Mouse (Mus musculus) kidney, postnatal 0 days (tissue): ENCODE results near the gene Sh2d4b. TPM values are rescaled to one million over a fixed set of nuclear protein-coding genes. Genes with fewer than 3 reads are reported as not detected.

Source experiments
- ATAC-seq: fragments of 200-750 bp; cut with Nextera tagmentation; replicated peaks from 2 replicates; pipeline ENCODE4 v1.8.0; 2017; ENCODE audit warnings: low read depth, moderate number of reproducible peaks, moderate TSS enrichment, moderate library complexity; ENCODE audit not compliant: low FRiP score
- DNase-seq: peaks from one replicate; pipeline ENCODE4 v3.0.0-alpha.2; 2016; ENCODE audit warnings: low spot score
- H3K27ac ChIP-seq: fragments of 300-500 bp; sonication (generic); 2 replicates; pipeline ENCODE4 v1.5.1; 2014; ENCODE audit warnings: mild to moderate bottlenecking
- H3K27me3 ChIP-seq: fragments of 300-500 bp; sonication (generic); 2 replicates; pipeline ENCODE4 v1.6.1; 2014; ENCODE audit warnings: low read length, mixed read lengths; ENCODE audit not compliant: insufficient read depth
- H3K36me3 ChIP-seq: fragments of 300-500 bp; sonication (generic); 2 replicates; pipeline ENCODE4 v1.6.1; 2014; ENCODE audit warnings: low read length, mixed read lengths; ENCODE audit not compliant: insufficient read depth
- H3K4me1 ChIP-seq: fragments of 300-500 bp; sonication (generic); replicated peaks from 2 replicates; pipeline ENCODE4 v1.6.1; 2014; ENCODE audit warnings: antibody characterized with exemption, low read length, mixed read lengths; ENCODE audit not compliant: insufficient read depth
- H3K4me2 ChIP-seq: fragments of 300-500 bp; sonication (generic); 2 replicates; pipeline ENCODE4 v1.6.1; 2014; ENCODE audit warnings: mild to moderate bottlenecking, low read length, moderate library complexity, mixed read lengths
- H3K4me3 ChIP-seq: fragments of 300-500 bp; sonication (generic); replicated peaks from 2 replicates; pipeline ENCODE4 v1.5.1; 2014; ENCODE audit warnings: low read depth, low read length
- H3K9ac ChIP-seq: fragments of 300-500 bp; sonication (generic); 2 replicates; pipeline ENCODE4 v1.6.1; 2014; ENCODE audit warnings: low read depth, low read length
- H3K9me3 ChIP-seq: fragments of 300-500 bp; sonication (generic); replicated peaks from 2 replicates; pipeline ENCODE4 v1.6.1; 2016; ENCODE audit warnings: low read length, inconsistent platforms, mixed read lengths
- CTCF ChIP-seq: IDR thresholded peaks from 2 replicates; pipeline ENCODE4 v1.5.1; 2016; ENCODE audit warnings: antibody characterized with exemption, low read depth, mild to moderate bottlenecking, moderate library complexity
- WGBS: fragments of 180-500 bp; shearing (Covaris S2); extraction: QIAGEN DNeasy Blood & Tissue Kit; methylation state at CpG from one replicate; pipeline ENCODE4 v1.1.7; 2014; 5-methylcytosine and 5-hydroxymethylcytosine counted together
- polyA plus RNA-seq: library from polyadenylated mRNA; unstranded; fragments of >200 nt; fragmentation: Nextera tagmentation; extraction: Ambion mirVana; gene quantifications from 2 replicates; pipeline ENCODE4 v1.2.1, GENCODE M21; 2015

The Sh2d4b gene
- polyA plus RNA-seq, 1 experiment from 2014 or later: 0.72 TPM

DNA sequence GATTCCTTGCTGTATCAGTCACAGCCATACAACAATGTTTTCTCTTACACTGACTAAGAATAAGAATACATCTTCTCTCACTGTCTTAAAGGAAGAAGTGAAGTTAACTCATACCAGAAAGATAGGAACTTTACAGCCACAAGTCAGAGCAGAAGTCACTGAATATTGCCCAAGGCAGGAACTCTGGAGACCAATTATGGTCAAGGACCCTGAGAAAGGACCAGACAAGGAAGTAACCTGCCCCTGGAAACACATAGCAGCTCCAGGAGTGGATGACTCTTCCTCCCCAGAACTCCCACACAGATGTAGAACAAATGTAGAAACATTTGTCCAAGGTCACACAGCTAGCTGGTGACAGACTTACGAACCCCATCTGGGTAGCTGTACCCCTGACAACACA, 28.2 kb upstream of the Sh2d4b start:
- Histone ChIP-seq H3K4me2 (no peak overlapping the region), H3K9me3 (no peaks in the 10 kb centered on the region), H3K9ac (no peak overlapping the region), H3K4me1 (peaks cover 10% of the 10 kb centered on the region; the same call in 1 of the 2 replicates), H3K36me3 (no peaks in the 10 kb centered on the region), H3K4me3 (no peak overlapping the region), H3K27me3 (no peaks in the 10 kb centered on the region), H3K27ac (no peak overlapping the region)
- TF ChIP-seq CTCF: no peak
- ATAC-seq: no peak
- WGBS: 76% methylated on average over 1 of the region's 1 CpGs
- DNase-seq: no peak

DNA sequence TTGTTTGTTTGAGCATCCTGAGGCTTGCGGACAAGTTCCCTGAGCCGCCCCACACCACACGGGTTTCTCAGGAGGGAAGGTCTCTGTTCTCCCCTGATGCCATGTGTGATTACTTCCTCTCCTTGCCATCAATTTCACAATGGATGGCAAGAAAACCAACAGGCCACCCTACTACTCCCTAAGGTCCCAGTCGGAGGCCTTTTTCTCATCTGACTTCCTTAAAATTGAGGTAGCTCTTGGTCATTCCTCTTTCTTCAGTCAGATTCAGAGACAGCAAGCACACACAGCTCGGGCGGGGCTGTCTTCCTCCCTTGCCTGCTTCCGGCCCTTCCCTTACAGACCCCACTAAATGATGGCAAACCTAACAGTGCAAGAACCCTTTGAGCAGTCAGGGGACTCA, 26.5 kb upstream of the Sh2d4b start:
- ATAC-seq (no peak), DNase-seq (no peak)
- TF ChIP-seq CTCF: no peak
- no peaks in the 10 kb centered on the region for H3K9me3 ChIP-seq
- 0 out of 2 replicates have a peak, but pooled peaks cover 10% of the 10 kb centered on the region for H3K36me3 ChIP-seq
- H3K27ac ChIP-seq: no peak overlapping the region
- H3K4me3 ChIP-seq: no peak overlapping the region
- H3K4me2 ChIP-seq: no peak overlapping the region
- H3K4me1 ChIP-seq: peaks cover 13% of the 10 kb centered on the region
- no peak overlapping the region for H3K9ac ChIP-seq
- H3K27me3 ChIP-seq: no peaks in the 10 kb centered on the region
- WGBS: 83% methylated on average over 7 of the region's 7 CpGs

DNA sequence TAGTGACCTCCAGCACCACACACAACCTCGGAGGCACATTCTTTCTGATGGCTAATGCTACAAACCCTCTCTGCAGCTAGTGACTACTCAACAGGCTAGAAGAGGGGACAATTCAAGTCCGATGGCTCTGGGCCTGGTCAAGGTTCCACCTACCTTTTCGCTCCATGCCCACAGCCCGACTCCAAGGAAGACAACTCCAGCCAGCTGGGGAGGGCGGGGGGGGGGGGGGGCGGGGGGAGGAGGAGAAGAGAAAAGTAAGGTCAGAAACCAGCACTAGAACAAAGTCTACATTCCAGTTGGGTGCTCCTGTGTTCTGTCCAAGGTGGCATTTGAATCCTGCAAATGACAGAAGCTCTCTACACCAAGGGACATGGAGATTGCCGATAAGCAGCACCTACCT, 25.4 kb upstream of the Sh2d4b start:
- peak overlapping the region; percentile 61; the same call in 1 of the 2 replicates for H3K27ac ChIP-seq
- 49% methylated on average over 7 of the region's 7 CpGs for WGBS

DNA sequence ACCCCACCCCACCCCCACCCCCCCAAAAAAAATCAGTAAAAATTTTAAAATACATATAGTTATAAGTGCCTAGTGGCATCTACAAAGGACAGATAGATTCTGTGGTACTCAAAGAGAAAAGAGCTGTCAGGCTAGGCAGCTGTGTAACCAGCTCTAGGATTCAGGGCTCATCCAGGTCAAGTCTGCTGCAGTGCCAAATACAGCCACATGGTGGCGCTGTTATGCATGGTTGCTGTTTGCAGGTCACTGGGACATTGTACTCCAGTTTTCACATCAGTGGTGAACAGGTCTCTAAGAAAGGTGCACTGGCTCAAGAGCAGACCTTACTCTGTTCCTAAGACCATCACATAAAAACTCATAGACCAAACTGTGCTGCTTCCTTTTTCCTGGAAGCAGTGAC, 24.6 kb upstream of the Sh2d4b start:
- WGBS: 0% methylated on average over 1 of the region's 1 CpGs
- Histone ChIP-seq H3K27me3 (no peaks in the 10 kb centered on the region), H3K36me3 (peaks cover 28% of the 10 kb centered on the region; the same call in 1 of the 2 replicates), H3K4me3 (no peak overlapping the region), H3K4me2 (no peak overlapping the region), H3K4me1 (peaks cover 13% of the 10 kb centered on the region; the same call in 1 of the 2 replicates), H3K9me3 (no peaks in the 10 kb centered on the region), H3K9ac (no peak overlapping the region), H3K27ac (peak overlapping the region; percentile 61; the same call in 1 of the 2 replicates)
- TF ChIP-seq CTCF: peak; percentile 96
- DNase-seq: peak; percentile 91
- peak; percentile 37 for ATAC-seq

More for the DNA sequence above, 25.4 kb upstream of the Sh2d4b start:
- Histone ChIP-seq H3K4me1 (peaks cover 12% of the 10 kb centered on the region; the same call in 1 of the 2 replicates), H3K4me3 (no peak overlapping the region), H3K4me2 (no peak overlapping the region), H3K27me3 (no peaks in the 10 kb centered on the region), H3K36me3 (0 out of 2 replicates have a peak, but pooled peaks cover 20% of the 10 kb centered on the region), H3K9ac (no peak overlapping the region), H3K9me3 (no peaks in the 10 kb centered on the region)
- TF ChIP-seq CTCF: no peak
- DNase-seq: no peak
- ATAC-seq: 0 out of 2 replicates have a peak, but pooled peaks have one; percentile 5

DNA sequence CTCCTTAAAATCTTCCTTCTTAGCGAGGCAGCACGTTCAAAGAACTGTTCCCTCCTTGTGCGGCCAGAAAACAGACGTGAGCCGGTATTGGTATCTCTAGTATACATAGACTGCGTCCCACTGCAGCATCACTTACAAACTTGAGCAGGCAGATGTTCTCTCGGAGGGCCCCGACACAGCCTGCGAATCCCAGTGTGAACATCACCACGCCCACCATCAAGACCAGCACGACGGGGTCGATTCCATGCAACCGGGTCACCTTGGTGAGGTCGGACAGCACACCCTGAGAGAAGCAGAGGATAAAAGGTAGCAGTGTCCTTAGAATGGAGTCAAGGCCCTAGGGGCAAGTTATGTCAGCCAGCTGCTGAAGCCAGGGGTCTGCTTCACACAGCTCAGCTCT, 23.6 kb upstream of the Sh2d4b start:
- Histone ChIP-seq H3K4me2 (no peak overlapping the region), H3K9me3 (no peaks in the 10 kb centered on the region), H3K4me3 (no peak overlapping the region), H3K36me3 (peaks cover 29% of the 10 kb centered on the region), H3K27me3 (no peaks in the 10 kb centered on the region), H3K9ac (no peak overlapping the region), H3K27ac (no peak overlapping the region), H3K4me1 (peaks cover 13% of the 10 kb centered on the region; the same call in 1 of the 2 replicates)
- TF ChIP-seq CTCF: no peak
- ATAC-seq (no peak), DNase-seq (no peak)
- 86% methylated on average over 15 of the region's 15 CpGs for WGBS

DNA sequence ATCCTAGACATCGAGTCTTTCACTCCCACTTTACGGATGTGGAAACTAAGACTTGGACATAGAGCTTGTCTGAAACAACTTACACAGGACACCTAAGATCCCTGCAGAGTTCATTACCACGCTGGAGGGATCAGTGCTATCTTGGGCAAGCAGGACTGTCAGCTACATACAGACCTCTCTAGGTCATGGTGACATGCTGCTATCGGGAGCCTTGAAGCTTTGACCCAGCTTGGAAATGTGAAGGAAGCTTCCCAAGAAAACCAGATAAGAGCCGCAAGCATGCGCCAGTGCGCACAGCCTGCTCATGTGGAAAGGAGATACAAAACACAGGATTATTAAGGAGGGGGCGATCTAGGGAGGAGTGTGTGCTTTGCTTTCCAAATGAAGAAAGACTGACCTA, 22.8 kb upstream of the Sh2d4b start:
- Histone ChIP-seq H3K4me3 (no peak overlapping the region), H3K36me3 (peaks cover 37% of the 10 kb centered on the region), H3K9me3 (no peaks in the 10 kb centered on the region), H3K4me2 (no peak overlapping the region), H3K27me3 (no peaks in the 10 kb centered on the region), H3K9ac (no peak overlapping the region), H3K27ac (0 out of 2 replicates have a peak overlapping the region, but pooled peaks have one; percentile 63), H3K4me1 (peaks cover 13% of the 10 kb centered on the region; the same call in 1 of the 2 replicates)
- DNase-seq: no peak
- no peak for ATAC-seq
- 75% methylated on average over 8 of the region's 8 CpGs for WGBS
- TF ChIP-seq CTCF: no peak

DNA sequence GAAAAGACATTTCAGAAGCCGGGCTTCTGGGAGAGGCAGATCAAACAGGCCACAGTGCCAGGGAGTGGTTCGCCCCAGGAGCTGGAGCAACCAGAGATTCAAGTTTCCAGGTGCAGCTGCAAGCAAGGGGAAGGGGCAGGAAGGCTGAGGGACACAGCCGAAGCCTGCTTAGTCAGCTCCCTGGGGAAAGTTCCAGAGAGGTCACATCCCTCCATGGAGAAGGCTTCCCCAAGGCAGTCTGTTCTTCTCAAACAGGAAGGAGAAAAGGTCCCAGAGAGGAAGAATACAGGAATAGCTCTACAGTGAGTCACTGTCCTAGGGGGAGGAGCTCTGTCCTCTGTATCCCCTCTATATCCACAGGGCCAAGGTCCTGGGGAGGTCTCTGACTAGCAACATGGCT, 21.6 kb upstream of the Sh2d4b start:
- TF ChIP-seq CTCF: no peak
- peak overlapping the region; percentile 63 for H3K27ac ChIP-seq
- DNase-seq: peak; percentile 70

More for the DNA sequence above, 21.6 kb upstream of the Sh2d4b start:
- Histone ChIP-seq H3K9ac (no peak overlapping the region), H3K9me3 (no peaks in the 10 kb centered on the region), H3K36me3 (peaks cover 48% of the 10 kb centered on the region), H3K4me2 (no peak overlapping the region), H3K4me1 (peaks cover 13% of the 10 kb centered on the region; the same call in 1 of the 2 replicates), H3K4me3 (no peak overlapping the region), H3K27me3 (no peaks in the 10 kb centered on the region)
- WGBS: 21% methylated on average over 3 of the region's 3 CpGs
- ATAC-seq: no peak; the same call in 1 of the 2 replicates
